Mouse (Mus musculus) large intestine, adult 2 months (tissue): ENCODE results near the gene Gm4131. TPM values are rescaled to one million over a fixed set of nuclear protein-coding genes. Genes with fewer than 3 reads are reported as not detected.

Experiments
- DNase-seq: peaks from one replicate; pipeline ENCODE4 v3.0.0-alpha.2; 2012; ENCODE audit warnings: low read depth, low spot score
- WGBS: fragments of 180-500 bp; shearing (Covaris S2); methylation state at CpG from one replicate; pipeline ENCODE4 v1.1.7; 2018; 5-methylcytosine and 5-hydroxymethylcytosine counted together
- polyA plus RNA-seq: library from polyadenylated mRNA; depleted of rRNA; stranded (reverse); fragments of >200 nt; gene quantifications from 2 replicates; pipeline ENCODE4 v1.2.3, GENCODE M21; 2012; rRNA removed

Gm4131 gene
- polyA plus RNA-seq, 1 experiment, result not detected

DNA sequence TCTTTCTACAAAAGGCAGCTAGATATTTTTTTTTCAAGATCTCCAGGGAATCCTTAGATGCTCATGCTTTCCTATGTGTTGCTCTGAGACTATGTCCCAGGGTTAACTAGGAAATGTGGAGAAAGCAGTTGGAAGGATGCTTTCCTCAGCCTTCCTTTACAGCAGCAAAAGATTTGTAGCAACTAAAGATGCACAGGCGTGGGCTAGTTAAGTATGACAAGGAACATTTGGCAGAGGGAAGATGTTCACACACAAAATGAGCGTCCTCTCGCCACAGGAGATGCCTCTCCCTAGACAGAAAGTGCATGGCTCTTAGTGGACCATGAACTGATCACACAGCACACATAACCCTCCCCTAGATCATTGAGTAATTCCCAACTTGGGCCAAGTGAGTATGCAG, 149.2 kb downstream of the Gm4131 start:
- 57% methylated on average over 3 of the region's 3 CpGs for WGBS
- no peak for DNase-seq

DNA sequence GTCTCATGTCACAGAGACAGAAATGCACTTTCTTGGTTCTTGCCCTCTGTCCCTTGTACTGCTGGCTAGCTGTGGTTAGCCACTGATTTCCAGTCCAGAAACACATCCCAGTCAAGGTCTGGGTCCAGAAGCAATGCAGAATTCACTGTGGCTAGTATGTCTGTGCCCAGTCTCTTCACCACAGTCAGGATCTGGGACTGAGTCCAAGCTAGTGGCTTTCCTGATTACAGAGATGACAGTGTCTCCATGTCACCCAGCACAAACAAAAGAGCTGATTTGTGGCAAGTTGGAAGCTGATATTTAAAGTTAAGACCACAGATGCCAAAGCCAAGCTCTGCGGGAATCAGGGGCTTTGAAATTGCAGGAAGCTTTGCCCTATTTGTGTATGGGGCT, 150.0 kb downstream of the Gm4131 start:
- DNase-seq, result no peak
- 28% methylated on average over 1 of the region's 1 CpGs for WGBS

DNA sequence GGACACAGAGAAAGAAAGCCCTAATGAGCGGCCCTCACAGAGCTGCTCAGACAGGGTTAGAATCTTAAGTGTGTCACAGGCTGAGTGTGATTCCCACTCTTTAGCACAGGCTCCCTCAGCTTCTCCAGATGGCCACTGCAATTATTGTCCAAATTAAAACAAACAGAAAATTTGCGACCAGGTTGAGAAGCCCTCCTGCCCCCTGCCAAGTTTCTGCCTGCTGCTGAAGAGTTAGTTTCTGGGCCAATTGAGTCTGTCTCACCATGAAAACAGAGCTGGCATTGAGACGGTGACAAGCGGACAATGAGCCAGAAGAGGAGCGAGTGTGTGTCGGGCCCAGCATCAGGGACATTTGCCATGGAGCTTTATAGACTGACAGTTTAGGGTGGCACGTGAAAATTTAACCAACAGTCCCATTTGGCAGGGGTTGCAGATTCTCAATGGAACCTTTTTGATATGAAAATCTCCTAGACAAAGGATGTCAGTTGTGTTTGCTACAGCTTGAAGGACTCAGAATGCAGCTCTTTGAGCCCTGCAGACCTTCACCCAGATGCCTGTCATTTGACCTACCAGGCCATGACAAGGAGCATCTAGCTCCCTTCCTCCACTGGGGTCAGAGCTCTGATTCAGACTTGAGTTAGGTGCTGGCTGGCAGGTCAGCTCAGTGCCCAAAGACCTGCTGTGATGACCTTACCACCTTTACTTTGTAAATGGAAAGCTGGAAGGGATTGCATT, 150.5 kb downstream of the Gm4131 start:
- 71% methylated on average over 7 of the region's 7 CpGs for WGBS
- no peak for DNase-seq

Other genes with a start within 250 kb of the Gm4131 start
- not detected in 2 replicates for gene Gucy1b2, start 110.6 kb downstream of the Gm4131 start, polyA plus RNA-seq
- 4.0 and 5.4 TPM in 2 replicates for gene Fam124a, start 11.2 kb downstream of the Gm4131 start, polyA plus RNA-seq
- not detected in 2 replicates for gene Serpine3, start 96.7 kb upstream of the Gm4131 start, polyA plus RNA-seq
- 2.2 and 3.2 TPM in 2 replicates for gene Ints6, start 194.2 kb upstream of the Gm4131 start, polyA plus RNA-seq